Mouse (Mus musculus): ENCODE results near the gene Lrrc43.
"Not testable (repeated sequence)": the region's sequence is repeated elsewhere in the genome, so short reads cannot be mapped to it uniquely, and the experiment has no call there.

Lrrc43 gene

GRCm38 (mm10) chr5:123489112-123489785, at the start of gene Lrrc43, which contains the start of gene Il31:
Lrrc43 (plus strand) TSS chr5:123489305.
Il31 (minus strand) TSS chr5:123489489.
- DNase-seq = no peak

GRCm38 (mm10) chr5:123439312-123439711, 49.8 kb upstream of the Lrrc43 start:
- DNase-seq = no peak

GRCm38 (mm10) chr5:123439941-123440340, 49.2 kb upstream of the Lrrc43 start:
- DNase-seq = no peak

- no peak for DNase-seq
These were observed 48.4 kb upstream of the Lrrc43 start for GRCm38 (mm10) chr5:123440664-123441063.

GRCm38 (mm10) chr5:123442283-123442682, 46.8 kb upstream of the Lrrc43 start:
- no peak for DNase-seq

GRCm38 (mm10) chr5:123444069-123444468, 45.0 kb upstream of the Lrrc43 start:
- DNase-seq = peak; percentile 75

GRCm38 (mm10) chr5:123444849-123445334, 44.2 kb upstream of the Lrrc43 start:
- no peak for DNase-seq

GRCm38 (mm10) chr5:123451886-123452285, 37.2 kb upstream of the Lrrc43 start:
- DNase-seq = no peak

- no peak for DNase-seq
These were observed 27.7 kb upstream of the Lrrc43 start for GRCm38 (mm10) chr5:123461420-123461819.

GRCm38 (mm10) chr5:123464638-123465037, 24.5 kb upstream of the Lrrc43 start:
- no peak for DNase-seq

- no peak for DNase-seq
These were observed 18.2 kb upstream of the Lrrc43 start for GRCm38 (mm10) chr5:123470784-123471400.

GRCm38 (mm10) chr5:123473817-123474216, 15.3 kb upstream of the Lrrc43 start:
- DNase-seq = no peak

- DNase-seq = no peak
These were observed 1.3 kb upstream of the Lrrc43 start for GRCm38 (mm10) chr5:123487659-123488395.

- DNase-seq = no peak
These were observed 830 bp downstream of the Lrrc43 start for GRCm38 (mm10) chr5:123489935-123490334.

- DNase-seq = peak; percentile 67
These were observed 10.6 kb downstream of the Lrrc43 start for GRCm38 (mm10) chr5:123499717-123500116.

GRCm38 (mm10) chr5:123501973-123502372, 12.9 kb downstream of the Lrrc43 start:
- no peak for DNase-seq

GRCm38 (mm10) chr5:123507936-123508723, 19.0 kb downstream of the Lrrc43 start:
- peak; percentile 53 for DNase-seq

- no peak for DNase-seq
These were observed 19.8 kb downstream of the Lrrc43 start for GRCm38 (mm10) chr5:123508921-123509320.

GRCm38 (mm10) chr5:123510160-123510559, 21.1 kb downstream of the Lrrc43 start, which contains the start of gene B3gnt4:
B3gnt4 (plus strand) TSS chr5:123510460.
- DNase-seq = no peak

- not testable (repeated sequence) for DNase-seq
These were observed 22.3 kb downstream of the Lrrc43 start for GRCm38 (mm10) chr5:123511426-123511825.

GRCm38 (mm10) chr5:123512102-123512501, 23.0 kb downstream of the Lrrc43 start:
- DNase-seq = no peak

- DNase-seq = no peak
These were observed 25.8 kb downstream of the Lrrc43 start for GRCm38 (mm10) chr5:123514871-123515270.

- no peak for DNase-seq
These were observed 31.6 kb downstream of the Lrrc43 start for GRCm38 (mm10) chr5:123520666-123521065.

Data from cerebellum, adult 9-10 months (tissue).